Mouse (Mus musculus) bone marrow macrophage, adult 2 months (primary cell): Measurements from ENCODE around the gene Sspn.

Source experiments
- CTCF ChIP-seq: IDR thresholded peaks from 2 replicates; pipeline ENCODE4 v1.5.1; 2012; ENCODE audit warnings: low read depth, mild to moderate bottlenecking, low read length, moderate library complexity
- POLR2A ChIP-seq: IDR thresholded peaks from 2 replicates; pipeline ENCODE4 v1.6.1; 2012; ENCODE audit warnings: mild to moderate bottlenecking, low read depth, low read length, borderline replicate concordance

- no peak for TF ChIP-seq POLR2A
- no peak for TF ChIP-seq CTCF
Measured at GRCm38 (mm10) chr6:145990578-145990977, 59.1 kb downstream of the Sspn start.
